Mouse (Mus musculus) mesoderm, embryonic 11.5 days (tissue): ENCODE measurements around the gene Gm609.

Experiments
- DNase-seq: peaks from one replicate; pipeline ENCODE4 v3.0.0-alpha.2; 2012; ENCODE audit warnings: low read depth, low spot score

Gene Gm609

GRCm38 (mm10) chr16:45392246-45392645, 100.5 kb downstream of the Gm609 start:
- no peak for DNase-seq

GRCm38 (mm10) chr16:45391680-45392079, 101.1 kb downstream of the Gm609 start:
- DNase-seq, result no peak

GRCm38 (mm10) chr16:45390286-45390956, 102.3 kb downstream of the Gm609 start:
- DNase-seq, result no peak

- no peak for DNase-seq
Measured at GRCm38 (mm10) chr16:45389833-45390232, 102.9 kb downstream of the Gm609 start.

GRCm38 (mm10) chr16:45389041-45389440, 103.7 kb downstream of the Gm609 start:
- no peak for DNase-seq

GRCm38 (mm10) chr16:45381811-45382210, 111.0 kb downstream of the Gm609 start:
- DNase-seq, result no peak

- DNase-seq, result no peak
Measured at GRCm38 (mm10) chr16:45378959-45379358, 113.8 kb downstream of the Gm609 start.

GRCm38 (mm10) chr16:45378147-45378943, 114.4 kb downstream of the Gm609 start:
- no peak for DNase-seq

GRCm38 (mm10) chr16:45377332-45377731, 115.4 kb downstream of the Gm609 start:
- peak; percentile 19 for DNase-seq

- no peak for DNase-seq
Measured at GRCm38 (mm10) chr16:45376812-45377211, 116.0 kb downstream of the Gm609 start.

GRCm38 (mm10) chr16:45376294-45376693, 116.5 kb downstream of the Gm609 start:
- no peak for DNase-seq

- DNase-seq, result no peak
Measured at GRCm38 (mm10) chr16:45375506-45376225, 117.1 kb downstream of the Gm609 start.

GRCm38 (mm10) chr16:45374074-45374473, 118.7 kb downstream of the Gm609 start:
- no peak for DNase-seq

GRCm38 (mm10) chr16:45371076-45371475, 121.7 kb downstream of the Gm609 start:
- DNase-seq, result no peak

GRCm38 (mm10) chr16:45369285-45369965, 123.3 kb downstream of the Gm609 start:
- no peak for DNase-seq

- no peak for DNase-seq
Measured at GRCm38 (mm10) chr16:45366111-45366510, 126.7 kb downstream of the Gm609 start.

GRCm38 (mm10) chr16:45365353-45365752, 127.4 kb downstream of the Gm609 start:
- no peak for DNase-seq

- no peak for DNase-seq
Measured at GRCm38 (mm10) chr16:45364627-45365026, 128.1 kb downstream of the Gm609 start.

- DNase-seq, result no peak
Measured at GRCm38 (mm10) chr16:45363480-45364045, 129.2 kb downstream of the Gm609 start.
